Mouse (Mus musculus) adrenal gland, postnatal 14 days (tissue): ENCODE results near the gene Nol12. TPM values are rescaled to one million over a fixed set of nuclear protein-coding genes. Genes with fewer than 3 reads are reported as not detected.

Experiments used
- DNase-seq: peaks from one replicate; pipeline ENCODE4 v3.0.0; 2021; ENCODE audit warnings: mixed read lengths
- microRNA-seq, 2 experiments: library from miRNA; unstranded; fragments of <30 nt; microRNA quantifications; one replicate each; pipeline ENCODE4 v1.2.0; 2021
- total RNA-seq: library from RNA; stranded (reverse); gene quantifications from 2 replicates; pipeline ENCODE4 v1.2.3, GENCODE M21; 2021

Nol12 gene
- total RNA-seq, 1 experiment from 2014 or later, result 37.0 TPM

DNA sequence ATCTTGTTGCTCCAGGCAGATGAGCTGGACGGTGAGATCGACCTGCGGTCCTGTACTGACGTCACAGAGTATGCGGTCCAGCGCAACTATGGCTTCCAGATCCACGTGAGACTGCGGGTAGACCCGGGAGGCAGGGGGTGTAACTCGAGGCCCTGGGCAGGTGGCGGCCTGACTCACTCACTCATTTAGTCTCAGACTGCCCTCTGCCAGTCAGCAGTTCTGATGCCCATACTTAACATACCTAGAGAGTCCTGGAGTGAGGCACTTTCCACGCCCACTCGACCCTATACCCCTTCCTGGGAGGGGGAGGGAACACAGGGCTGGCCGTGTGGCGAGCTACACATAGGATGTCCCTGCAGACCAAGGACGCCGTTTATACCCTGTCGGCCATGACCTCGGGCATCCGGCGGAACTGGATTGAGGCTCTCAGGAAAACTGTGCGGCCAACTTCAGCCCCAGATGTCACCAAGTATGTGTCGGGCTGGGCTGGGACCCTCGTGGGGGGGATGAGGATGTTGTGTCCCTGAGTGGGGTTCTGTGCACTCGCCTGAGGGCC is 56.3 kb downstream of the Nol12 start:
- peak; percentile 53 for DNase-seq

GRCm38 (mm10) chr15:78992235-78992634 is 57.5 kb downstream of the Nol12 start:
- peak; percentile 47 for DNase-seq

DNA sequence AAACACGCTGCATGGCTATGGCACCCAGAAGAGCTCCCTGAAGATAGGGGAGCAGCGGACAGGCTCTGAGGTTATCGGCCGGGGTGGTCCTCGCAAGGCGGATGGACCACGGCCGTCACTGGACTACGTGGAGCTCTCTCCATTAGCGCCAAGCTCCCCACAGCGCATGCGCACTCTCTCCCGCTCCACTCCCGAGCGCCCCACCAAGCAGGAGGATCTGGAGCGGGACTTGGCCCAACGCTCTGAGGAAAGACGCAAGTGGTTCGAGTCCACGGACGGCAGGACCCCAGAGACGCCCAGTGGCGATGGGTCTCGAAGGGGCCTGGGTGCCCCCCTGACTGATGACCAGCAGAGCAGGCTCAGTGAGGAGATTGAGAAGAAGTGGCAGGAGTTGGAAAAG is 58.2 kb downstream of the Nol12 start:
- no peak for DNase-seq

Small RNAs within 50 kb of the gene (microRNA-seq; reads per million reads assigned to microRNA genes)
- 0 reads per million in 2 experiments for gene Mir6955

Other genes with a start within 250 kb of the Nol12 start
- gene Elfn2, start 216.2 kb upstream of the Nol12 start, total RNA-seq, result 4.4 and 5.6 TPM in 2 replicates
- 13.1 and 19.8 TPM in 2 replicates for gene Mfng, start 161.5 kb upstream of the Nol12 start, total RNA-seq
- gene Card10, start 131.9 kb upstream of the Nol12 start, total RNA-seq, result 10.6 and 12.7 TPM in 2 replicates
- 44.5 and 45.1 TPM in 2 replicates for gene Cdc42ep1, start 92.3 kb upstream of the Nol12 start, total RNA-seq
- 0.85 TPM in 1 of 2 replicates, not detected in the other for gene Lgals2, start 79.4 kb upstream of the Nol12 start, total RNA-seq
- gene Gga1, start 57.7 kb upstream of the Nol12 start, total RNA-seq, result 51.7 and 52.0 TPM in 2 replicates
- not detected in 2 replicates for gene Gm49510, start 35.3 kb upstream of the Nol12 start, total RNA-seq
- gene Sh3bp1, start 35.2 kb upstream of the Nol12 start, total RNA-seq, result 6.6 and 15.2 TPM in 2 replicates
- 4.4 and 6.2 TPM in 2 replicates for gene Pdxp, start 21.0 kb upstream of the Nol12 start, total RNA-seq
- gene Lgals1, start 8.2 kb upstream of the Nol12 start, total RNA-seq, result 554 and 561 TPM in 2 replicates
- gene Triobp, start 12.8 kb downstream of the Nol12 start, total RNA-seq, result 82.2 and 85.0 TPM in 2 replicates
- 162 and 178 TPM in 2 replicates for gene H1f0, start 93.5 kb downstream of the Nol12 start, total RNA-seq
- gene Galr3, start 107.0 kb downstream of the Nol12 start, total RNA-seq, result 0.41 and 0.78 TPM in 2 replicates
- gene Ankrd54, start 128.0 kb downstream of the Nol12 start, total RNA-seq, result 23.3 and 24.1 TPM in 2 replicates
- gene Eif3l, start 140.2 kb downstream of the Nol12 start, total RNA-seq, result 171 and 177 TPM in 2 replicates
- 34.3 and 41.0 TPM in 2 replicates for gene Micall1, start 174.0 kb downstream of the Nol12 start, total RNA-seq
- 110 and 127 TPM in 2 replicates for gene Polr2f, start 206.1 kb downstream of the Nol12 start, total RNA-seq
- gene 1700088E04Rik, start 206.3 kb downstream of the Nol12 start, total RNA-seq, result 4.4 and 4.7 TPM in 2 replicates
- gene Sox10, start 230.3 kb downstream of the Nol12 start, total RNA-seq, result 2.3 and 3.3 TPM in 2 replicates